Mouse (Mus musculus) bone marrow, adult 2 months (tissue): ENCODE data around the gene Spats1.
A peak's percentile ranks its signal among the peaks of the same experiment; 100 is the strongest.

Experiments
- CTCF ChIP-seq: fragments of 200-500 bp; IDR thresholded peaks from 2 replicates; pipeline ENCODE4 v1.5.1; 2011; ENCODE audit warnings: low read length, control low read depth; ENCODE audit not compliant: control insufficient read depth, insufficient read depth
- POLR2A ChIP-seq: fragments of 200-500 bp; IDR thresholded peaks from 2 replicates; pipeline ENCODE4 v1.6.1; 2011; ENCODE audit warnings: low read depth, mild to moderate bottlenecking, control low read depth, low read length, borderline replicate concordance; ENCODE audit not compliant: control insufficient read depth

- peak; percentile 67; the same call in 1 of the 2 replicates for TF ChIP-seq POLR2A
- peak; percentile 76 for TF ChIP-seq CTCF
Measured at GRCm38 (mm10) chr17:45506700-45507189, 31.5 kb upstream of the Spats1 start, which contains the start of gene Aars2.
